Mouse (Mus musculus) limb, embryonic 15.5 days (tissue): Measurements from ENCODE around the gene Bicc1. TPM values are rescaled to one million over a fixed set of nuclear protein-coding genes. Genes with fewer than 3 reads are reported as not detected.
"Not testable (repeated sequence)": the region's sequence is repeated elsewhere in the genome, so short reads cannot be mapped to it uniquely, and the experiment has no call there.

Experiments used
- ATAC-seq: fragments of 200-750 bp; cut with Nextera tagmentation; 2 replicates; pipeline ENCODE4 v1.8.0; 2017; ENCODE audit warnings: low read depth, moderate TSS enrichment; ENCODE audit not compliant: insufficient number of reproducible peaks, low FRiP score, low TSS enrichment
- H3K27ac ChIP-seq: fragments of 300-500 bp; sonication (generic); 2 replicates; pipeline ENCODE4 v1.5.1; 2015; ENCODE audit warnings: moderate library complexity, mild to moderate bottlenecking, inconsistent platforms
- H3K27me3 ChIP-seq: fragments of 300-500 bp; sonication (generic); 2 replicates; pipeline ENCODE4 v1.6.1; 2015; ENCODE audit warnings: inconsistent platforms
- H3K36me3 ChIP-seq: fragments of 300-500 bp; sonication (generic); 2 replicates; pipeline ENCODE4 v1.6.1; 2015; ENCODE audit warnings: inconsistent platforms
- H3K4me1 ChIP-seq: fragments of 300-500 bp; sonication (generic); 2 replicates; pipeline ENCODE4 v1.6.1; 2015; ENCODE audit warnings: inconsistent platforms
- H3K4me2 ChIP-seq: fragments of 300-500 bp; sonication (generic); 2 replicates; pipeline ENCODE4 v1.6.1; 2015; ENCODE audit warnings: mild to moderate bottlenecking, inconsistent platforms
- H3K4me3 ChIP-seq: fragments of 300-500 bp; sonication (generic); 2 replicates; pipeline ENCODE4 v1.5.1; 2015; ENCODE audit warnings: mild to moderate bottlenecking, inconsistent platforms
- H3K9ac ChIP-seq: fragments of 300-500 bp; sonication (generic); 2 replicates; pipeline ENCODE4 v1.6.1; 2015; ENCODE audit warnings: inconsistent platforms
- H3K9me3 ChIP-seq: fragments of 300-500 bp; sonication (generic); 2 replicates; pipeline ENCODE4 v1.6.1; 2016; ENCODE audit warnings: inconsistent platforms
- WGBS: fragments of 180-500 bp; shearing (Covaris S2); methylation state at CpG from one replicate; pipeline ENCODE4 v1.1.7; 2015; 5-methylcytosine and 5-hydroxymethylcytosine counted together
- polyA plus RNA-seq: library from polyadenylated mRNA; unstranded; fragments of >200 nt; fragmentation: Nextera tagmentation; extraction: Ambion mirVana; gene quantifications from 2 replicates; pipeline ENCODE4 v1.2.1, GENCODE M21; 2015

Bicc1 gene
- polyA plus RNA-seq, 1 experiment from 2014 or later, result 42.5 TPM

DNA sequence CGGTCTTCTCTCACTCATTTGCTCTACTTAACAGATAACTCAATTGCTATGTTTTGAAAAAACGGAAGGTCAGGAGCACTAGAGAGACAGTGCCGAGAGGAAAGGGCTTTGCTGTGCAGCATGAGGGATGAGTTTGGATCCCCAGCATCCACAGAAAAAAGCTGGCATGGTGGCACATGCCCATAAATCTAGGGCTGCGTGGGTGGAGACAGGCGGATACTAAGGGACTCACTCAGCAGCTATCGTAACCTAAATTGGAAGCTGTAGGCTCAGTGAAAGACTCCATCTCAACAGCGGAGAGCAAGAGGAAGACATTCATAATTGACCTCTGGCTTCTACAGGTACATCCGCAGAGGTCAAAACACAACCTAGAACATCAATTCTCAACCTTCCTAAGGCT is 179.8 kb downstream of the Bicc1 start:
- no peak overlapping the region for H3K9ac ChIP-seq
- H3K27me3 ChIP-seq, result no peaks in the 10 kb centered on the region
- H3K36me3 ChIP-seq, result no peaks in the 10 kb centered on the region
- peaks cover 21% of the 10 kb centered on the region for H3K4me1 ChIP-seq
- no peak overlapping the region for H3K4me2 ChIP-seq
- no peak overlapping the region for H3K27ac ChIP-seq
- ATAC-seq, result no peak
- WGBS, result 92% methylated on average over 8 of the region's 8 CpGs
- H3K9me3 ChIP-seq, result no peaks in the 10 kb centered on the region
- no peak overlapping the region for H3K4me3 ChIP-seq

DNA sequence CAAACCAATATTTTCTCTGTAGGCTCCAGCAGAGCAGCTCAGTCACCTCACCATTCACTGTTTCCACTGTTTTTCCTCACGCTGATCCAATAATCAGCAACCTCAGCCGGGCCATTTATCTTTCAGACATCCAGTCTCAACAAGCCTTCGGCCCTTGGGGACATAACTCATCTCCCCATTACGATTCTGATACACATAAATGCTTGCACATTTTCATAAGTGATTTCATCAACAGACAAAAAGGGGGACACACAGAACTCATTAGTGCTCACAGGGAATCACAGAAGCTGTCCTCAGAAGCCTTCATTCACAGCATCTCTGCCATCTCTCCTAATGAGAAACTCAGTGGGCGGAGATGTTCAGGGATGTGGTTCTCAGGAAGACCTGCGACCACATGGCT is 182.4 kb downstream of the Bicc1 start:
- Histone ChIP-seq H3K4me3 (no peak overlapping the region), H3K27me3 (no peaks in the 10 kb centered on the region), H3K36me3 (no peaks in the 10 kb centered on the region), H3K27ac (no peak overlapping the region), H3K4me2 (no peak overlapping the region), H3K4me1 (peaks cover 6% of the 10 kb centered on the region; the same call in 1 of the 2 replicates), H3K9me3 (no peaks in the 10 kb centered on the region), H3K9ac (no peak overlapping the region)
- no peak for ATAC-seq
- 58% methylated on average over 6 of the region's 6 CpGs for WGBS

DNA sequence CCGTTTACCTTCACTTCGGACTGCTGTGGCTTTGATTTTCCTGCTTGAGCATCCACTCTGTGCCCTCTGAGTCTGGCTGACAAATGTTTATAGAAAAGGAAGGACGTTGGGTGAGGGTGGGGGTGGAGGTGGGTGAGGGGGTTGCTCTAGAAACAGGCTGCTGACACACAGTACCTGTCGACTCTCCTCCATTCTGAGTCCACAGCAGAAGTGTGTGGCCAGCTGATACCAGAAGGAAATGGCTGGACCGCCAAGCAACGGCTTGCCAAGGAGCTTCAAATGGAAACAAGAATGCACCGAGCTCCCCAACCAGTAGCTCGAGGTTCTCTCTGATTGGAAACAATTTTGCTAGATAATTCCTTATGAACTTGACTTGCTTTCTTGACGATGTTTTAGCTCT is 182.9 kb downstream of the Bicc1 start:
- 59% methylated on average over 9 of the region's 9 CpGs for WGBS

DNA sequence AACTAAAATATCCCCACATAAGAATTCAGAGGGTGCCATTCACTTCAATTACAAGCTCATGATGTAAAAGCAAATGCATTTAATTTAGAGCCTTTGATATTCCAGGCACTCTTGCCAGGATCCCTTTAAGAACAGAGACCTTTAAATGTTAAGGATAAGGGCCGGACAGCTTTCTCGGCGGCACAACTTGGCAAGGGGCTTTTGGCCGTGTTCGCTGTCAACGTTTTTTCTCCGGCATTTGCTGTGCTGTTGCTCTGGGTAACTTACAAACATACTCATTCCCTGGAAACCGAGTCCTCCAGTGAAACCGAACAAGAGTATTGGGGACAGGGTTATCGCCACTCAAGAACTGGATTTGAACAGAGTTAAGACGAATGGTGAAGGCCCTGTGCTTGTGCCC is 188.3 kb downstream of the Bicc1 start:
- H3K27me3 ChIP-seq, result no peaks in the 10 kb centered on the region
- H3K9me3 ChIP-seq, result no peaks in the 10 kb centered on the region
- WGBS, result 72% methylated on average over 11 of the region's 11 CpGs
- no peak for ATAC-seq
- H3K36me3 ChIP-seq, result no peaks in the 10 kb centered on the region
- no peak overlapping the region for H3K9ac ChIP-seq
- H3K4me3 ChIP-seq, result no peak overlapping the region
- H3K27ac ChIP-seq, result no peak overlapping the region
- H3K4me2 ChIP-seq, result no peak overlapping the region
- peaks cover 24% of the 10 kb centered on the region for H3K4me1 ChIP-seq

More for the DNA sequence above, 182.9 kb downstream of the Bicc1 start:
- Histone ChIP-seq H3K27ac (no peak overlapping the region), H3K9me3 (no peaks in the 10 kb centered on the region), H3K27me3 (no peaks in the 10 kb centered on the region), H3K36me3 (no peaks in the 10 kb centered on the region), H3K4me2 (no peak overlapping the region), H3K4me3 (no peak overlapping the region), H3K9ac (no peak overlapping the region), H3K4me1 (peaks cover 6% of the 10 kb centered on the region; the same call in 1 of the 2 replicates)
- ATAC-seq, result no peak

DNA sequence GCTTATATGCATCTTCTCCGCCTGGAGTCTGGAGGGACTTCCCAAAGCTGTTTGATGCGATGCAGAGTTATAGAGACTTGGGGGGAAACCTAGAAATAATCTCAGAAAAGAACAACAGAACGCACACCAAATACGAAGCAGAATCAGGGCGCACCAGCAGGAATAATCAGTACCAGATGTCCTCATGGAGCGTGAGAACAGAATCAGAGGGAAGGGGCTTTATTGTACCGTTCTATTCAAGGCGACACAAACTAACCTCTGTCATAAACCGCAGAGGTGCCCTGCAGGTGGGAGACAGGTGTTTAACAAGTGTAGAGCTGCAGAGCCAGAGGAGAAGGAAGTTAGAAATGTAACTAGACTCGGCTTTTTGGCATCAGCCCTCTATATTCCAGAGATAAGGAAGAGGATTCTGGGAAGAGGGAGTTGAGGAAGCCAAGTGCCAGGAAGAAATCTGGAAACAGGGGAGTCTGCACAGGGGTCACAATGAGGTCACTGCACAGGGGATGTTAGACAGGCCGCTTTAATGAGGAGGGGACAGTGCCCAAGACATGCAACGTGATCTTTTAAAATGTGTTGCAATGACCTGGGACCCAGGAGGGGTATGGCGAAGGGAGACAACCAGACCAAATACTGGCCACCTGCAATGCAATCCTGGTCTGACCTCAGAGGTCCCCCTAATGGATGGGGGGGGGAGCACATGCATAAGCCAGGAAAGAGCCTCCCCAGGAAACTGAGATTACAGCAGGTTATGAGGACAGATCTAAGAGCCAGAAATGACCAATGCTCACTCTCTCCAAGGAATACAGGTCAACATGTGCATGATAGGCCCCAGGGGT is 190.4 kb downstream of the Bicc1 start:
- no peak overlapping the region for H3K9ac ChIP-seq
- H3K4me3 ChIP-seq, result no peak overlapping the region
- ATAC-seq, result no peak
- no peak overlapping the region for H3K27ac ChIP-seq
- H3K4me2 ChIP-seq, result no peak overlapping the region
- 34% methylated on average over 13 of the region's 13 CpGs for WGBS
- no peaks in the 10 kb centered on the region for H3K36me3 ChIP-seq
- no peaks in the 10 kb centered on the region for H3K9me3 ChIP-seq
- H3K27me3 ChIP-seq, result no peaks in the 10 kb centered on the region
- H3K4me1 ChIP-seq, result peaks cover 24% of the 10 kb centered on the region

DNA sequence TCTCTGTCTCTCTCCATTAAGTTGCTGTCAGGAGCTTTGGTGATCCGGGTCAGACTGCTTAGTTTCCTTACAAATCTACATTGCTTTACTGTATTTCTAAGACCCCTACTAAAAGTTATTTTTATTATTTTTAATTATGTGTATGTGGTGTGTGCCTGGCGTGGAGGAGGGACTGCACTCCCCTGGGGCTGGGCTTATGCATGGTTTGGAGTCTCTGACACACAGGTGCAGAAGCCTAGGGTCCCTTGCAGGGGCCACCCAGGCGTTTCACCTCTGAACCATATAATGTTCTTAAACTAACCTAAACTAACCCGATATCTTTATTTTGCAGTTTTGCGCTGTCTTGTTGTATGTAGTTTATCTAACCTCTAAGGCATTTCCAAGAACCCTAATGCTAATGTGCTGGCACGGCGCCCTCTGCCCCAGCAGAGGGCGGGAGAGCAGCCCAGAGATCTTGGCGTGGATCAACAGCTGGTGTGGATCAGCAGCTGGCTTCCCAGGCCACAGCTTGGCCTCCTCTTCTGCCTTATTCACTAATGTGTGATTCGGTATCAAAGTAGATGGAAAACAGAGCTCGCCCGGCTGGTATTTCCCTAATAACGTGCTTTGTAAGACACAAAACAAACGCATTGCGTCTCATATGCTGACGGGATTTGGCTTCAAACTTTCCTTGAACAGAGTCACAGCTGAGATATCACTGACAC is 192.7 kb downstream of the Bicc1 start:
- no peak overlapping the region for H3K9ac ChIP-seq
- no peaks in the 10 kb centered on the region for H3K36me3 ChIP-seq
- no peaks in the 10 kb centered on the region for H3K27me3 ChIP-seq
- H3K4me2 ChIP-seq, result no peak overlapping the region
- WGBS, result 35% methylated on average over 16 of the region's 16 CpGs
- no peak overlapping the region for H3K27ac ChIP-seq
- peaks cover 27% of the 10 kb centered on the region for H3K4me1 ChIP-seq
- no peaks in the 10 kb centered on the region for H3K9me3 ChIP-seq
- no peak overlapping the region for H3K4me3 ChIP-seq
- no peak for ATAC-seq

DNA sequence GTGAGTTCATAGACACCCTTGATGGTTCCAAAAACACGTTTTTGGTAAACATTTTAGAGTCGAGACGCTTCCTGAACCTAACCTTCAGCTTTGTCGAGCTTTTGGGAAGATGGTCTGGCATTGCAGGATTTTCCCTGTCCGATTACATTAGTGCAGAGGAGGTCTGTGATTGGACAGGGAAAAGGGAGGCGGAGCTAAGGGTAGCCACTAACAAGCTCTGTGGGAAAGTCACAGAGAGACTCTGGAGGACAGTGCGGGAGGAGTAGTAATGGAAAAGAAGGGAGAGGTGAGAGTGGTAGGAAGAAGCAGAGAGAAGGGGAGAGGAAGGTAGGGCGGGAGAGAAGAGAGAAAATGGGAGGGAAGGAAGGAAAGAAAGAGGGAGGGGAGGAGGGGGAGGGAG is 194.8 kb downstream of the Bicc1 start:
- no peak for ATAC-seq
- Histone ChIP-seq H3K9me3 (no peaks in the 10 kb centered on the region), H3K36me3 (no peaks in the 10 kb centered on the region), H3K4me3 (no peak overlapping the region), H3K9ac (no peak overlapping the region), H3K4me1 (peaks cover 27% of the 10 kb centered on the region), H3K27me3 (no peaks in the 10 kb centered on the region), H3K27ac (no peak overlapping the region), H3K4me2 (no peak overlapping the region)
- 35% methylated on average over 8 of the region's 8 CpGs for WGBS

DNA sequence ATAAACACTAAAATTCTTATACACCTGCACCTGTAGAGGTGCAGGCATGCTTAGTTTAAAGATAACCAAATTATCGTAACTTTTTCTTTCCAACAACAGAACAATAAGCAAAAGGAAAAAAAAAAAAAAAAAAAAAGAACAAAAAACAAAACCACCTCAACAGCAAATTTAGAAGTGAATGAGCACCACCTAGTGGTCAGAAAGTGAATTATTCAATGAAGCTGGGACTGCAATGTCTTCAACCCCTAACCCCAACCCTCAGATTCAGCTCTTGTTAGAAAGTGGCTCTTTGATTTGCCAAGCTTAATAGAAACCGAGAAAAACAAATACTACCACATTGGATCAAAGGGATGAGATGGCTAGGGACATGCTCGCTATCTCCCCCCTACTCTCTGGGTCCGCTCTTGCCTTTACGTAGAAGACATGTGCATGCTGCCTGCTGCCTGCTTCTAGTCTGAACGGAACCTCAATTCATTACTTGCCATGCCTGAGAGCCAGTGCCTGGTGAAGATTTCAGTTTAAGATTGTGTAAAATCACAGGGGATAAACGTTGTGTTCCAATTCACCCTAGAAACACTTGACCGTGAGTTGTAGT is 195.8 kb downstream of the Bicc1 start:
- Histone ChIP-seq H3K9ac (no peak overlapping the region), H3K4me3 (no peak overlapping the region), H3K36me3 (peaks cover 1% of the 10 kb centered on the region; the same call in 1 of the 2 replicates), H3K4me2 (no peak overlapping the region), H3K9me3 (no peaks in the 10 kb centered on the region), H3K27me3 (no peaks in the 10 kb centered on the region), H3K27ac (no peak overlapping the region), H3K4me1 (peaks cover 18% of the 10 kb centered on the region)
- no peak for ATAC-seq
- WGBS, result 53% methylated on average over 8 of the region's 8 CpGs

DNA sequence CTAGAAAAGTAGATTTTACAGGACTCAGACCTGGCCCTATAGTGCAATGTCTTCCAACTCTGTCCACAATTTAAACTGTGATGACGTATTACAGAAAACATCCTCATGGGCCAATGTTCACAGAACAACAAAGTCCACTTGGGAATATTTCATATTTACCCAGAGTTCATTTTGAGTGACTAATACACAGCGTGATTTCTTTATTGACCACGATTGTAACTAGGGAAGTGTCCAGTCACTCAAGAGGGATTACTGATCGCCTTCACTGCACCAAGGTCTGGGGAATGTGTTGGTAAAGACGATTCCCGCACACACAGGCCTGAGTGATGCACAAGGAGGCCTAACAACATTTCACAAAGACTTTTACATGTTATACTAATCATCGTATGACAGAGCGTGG is 197.9 kb downstream of the Bicc1 start:
- H3K27ac ChIP-seq, result no peak overlapping the region
- 86% methylated on average over 8 of the region's 8 CpGs for WGBS
- H3K9ac ChIP-seq, result no peak overlapping the region
- H3K36me3 ChIP-seq, result peaks cover 12% of the 10 kb centered on the region
- no peaks in the 10 kb centered on the region for H3K27me3 ChIP-seq
- peaks cover 3% of the 10 kb centered on the region; the same call in 1 of the 2 replicates for H3K4me1 ChIP-seq
- no peak overlapping the region for H3K4me3 ChIP-seq
- H3K4me2 ChIP-seq, result no peak overlapping the region
- no peaks in the 10 kb centered on the region for H3K9me3 ChIP-seq
- no peak for ATAC-seq

DNA sequence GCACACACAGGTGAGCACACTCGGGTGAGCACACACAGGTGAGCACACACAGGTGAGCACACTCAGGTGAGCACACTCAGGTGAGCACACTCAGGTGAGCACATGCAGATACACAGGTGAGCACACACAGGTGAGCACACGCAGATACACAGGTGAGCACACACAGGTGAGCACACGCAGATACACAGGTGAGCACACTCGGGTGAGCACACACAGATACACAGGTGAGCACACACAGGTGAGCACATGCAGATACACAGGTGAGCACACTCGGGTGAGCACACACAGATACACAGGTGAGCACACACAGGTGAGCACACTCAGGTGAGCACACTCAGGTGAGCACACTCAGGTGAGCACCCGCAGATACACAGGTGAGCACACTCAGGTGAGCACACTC is 199.1 kb downstream of the Bicc1 start:
- peaks cover 20% of the 10 kb centered on the region for H3K36me3 ChIP-seq
- 94% methylated on average over 6 of the region's 6 CpGs for WGBS
- H3K27ac ChIP-seq, H3K4me1 ChIP-seq, ATAC-seq, H3K4me2 ChIP-seq, H3K27me3 ChIP-seq, H3K9me3 ChIP-seq, H3K4me3 ChIP-seq, H3K9ac ChIP-seq: not testable (repeated sequence)

DNA sequence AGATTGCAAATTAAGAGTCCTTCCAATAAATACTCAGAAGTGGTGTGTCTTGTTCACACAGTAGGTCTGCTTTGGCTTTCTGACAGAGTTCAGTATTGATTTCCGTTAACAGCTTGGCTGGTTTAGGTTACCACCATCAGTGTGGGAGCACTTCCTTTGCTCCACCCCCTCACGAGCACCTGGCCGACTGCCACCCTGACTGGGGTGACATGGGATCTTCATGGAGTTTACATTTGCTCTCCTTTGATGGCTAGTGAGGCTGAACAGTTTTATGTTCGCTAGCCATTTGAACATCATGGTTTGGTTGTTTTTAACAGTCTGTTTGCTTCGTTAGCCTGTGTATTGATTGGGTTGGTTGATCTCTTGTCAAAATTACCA is 206.7 kb downstream of the Bicc1 start:
- H3K9me3 ChIP-seq, result no peaks in the 10 kb centered on the region
- no peak overlapping the region for H3K4me3 ChIP-seq
- no peaks in the 10 kb centered on the region for H3K27me3 ChIP-seq
- 0 out of 2 replicates have a peak overlapping the region, but pooled peaks have one; percentile 43 for H3K27ac ChIP-seq
- ATAC-seq, result no peak
- H3K4me1 ChIP-seq, result peaks cover 7% of the 10 kb centered on the region
- 55% methylated on average over 5 of the region's 5 CpGs for WGBS
- H3K4me2 ChIP-seq, result no peak overlapping the region
- peaks cover 40% of the 10 kb centered on the region for H3K36me3 ChIP-seq
- no peak overlapping the region for H3K9ac ChIP-seq
